Comparison of ENCODE assay signal across 9 mouse cellular contexts in the genomic region with DNA sequence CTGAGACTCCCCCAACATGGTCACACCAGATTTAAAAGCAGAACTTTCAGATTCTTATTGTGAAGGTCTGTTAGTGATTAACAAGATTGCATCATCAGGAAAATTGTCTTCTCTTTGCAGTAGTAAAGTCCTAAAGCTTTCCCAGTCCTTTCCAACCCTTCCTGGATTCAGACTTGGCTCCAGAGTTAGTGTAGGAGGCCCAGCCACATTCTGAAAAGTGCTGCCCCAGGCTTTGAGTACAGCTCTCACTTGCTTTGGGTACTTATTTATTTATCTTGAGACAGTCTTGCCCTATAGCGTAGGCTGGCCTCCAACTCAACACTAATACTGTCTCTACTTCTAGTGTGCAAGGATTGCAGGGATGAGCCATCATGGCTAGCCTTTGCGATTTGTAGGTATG. TPM values are rescaled to one million over a fixed set of nuclear protein-coding genes. Genes with fewer than 3 reads are reported as not detected.
DNase-seq lines count a peak whose midpoint lies in the region; ATAC-seq and TF ChIP-seq lines count a peak whose summit lies in the region.
"Had no signal": no experiment of that assay in that cellular context is flagged by ENCODE, and none has a peak within 500 bp of the region (broad histone marks: within the 10 kb centered on the region; RNA-seq: fewer than 3 reads in every experiment).

No protein-coding gene starts in this region.

- H3K27me3 ChIP-seq in forebrain, embryonic 10.5 days (ENCODE audit: poor library complexity, severe bottlenecking), result no peaks in the 10 kb centered on the region
- H3K27me3 ChIP-seq in kidney, embryonic 14.5 days (ENCODE audit: control insufficient read depth, insufficient read depth, low read length), result no peaks in the 10 kb centered on the region
- H3K27me3 ChIP-seq in myocyte (ENCODE audit: control insufficient read depth, insufficient read depth, insufficient read length), result no peaks in the 10 kb centered on the region
- H3K27me3 ChIP-seq: Patski had no signal

- H3ac ChIP-seq in myocyte (ENCODE audit: control insufficient read depth, insufficient read length), result no peak overlapping the region

- H3K4me2 ChIP-seq in kidney, embryonic 14.5 days (replicated peaks; ENCODE audit: low read depth, low read length), result peak overlapping the region; percentile 95
- H3K4me2 ChIP-seq in myocyte (ENCODE audit: low read depth), result peak overlapping the region; percentile 80

- peak overlapping the region; percentile 47; the same call in 1 of the 2 replicates for H3K9ac ChIP-seq in kidney, embryonic 14.5 days (ENCODE audit: low read depth, low read length)

- peaks cover 79% of the 10 kb centered on the region for H3K79me2 ChIP-seq in myocyte (ENCODE audit: control insufficient read depth, insufficient read depth)

- DNase-seq in kidney, adult 18-20 months, result peak; percentile 28
- no peak for DNase-seq in kidney, postnatal 10 days
- no peak for DNase-seq in forebrain, embryonic 10.5 days (ENCODE audit: extremely low spot score, low spot score)
- DNase-seq in retina, embryonic 14.5 days (ENCODE audit: low spot score), result no peak
- DNase-seq in thymus, postnatal 14 days, result no peak
- DNase-seq in layer of hippocampus, adult 9-11 months, result no peak

- ATAC-seq in kidney, embryonic 14.5 days (ENCODE audit: low FRiP score, low TSS enrichment), result no peak
- ATAC-seq: Patski had no signal

- peak overlapping the region; percentile 99 for H3K4me3 ChIP-seq in forebrain, embryonic 10.5 days
- peak overlapping the region; percentile 98 for H3K4me3 ChIP-seq in kidney, embryonic 14.5 days (ENCODE audit: low read length)
- H3K4me3 ChIP-seq in myocyte, result peak overlapping the region; percentile 95

- H3K36me3 ChIP-seq in forebrain, embryonic 10.5 days (replicated peaks), result peaks cover 61% of the 10 kb centered on the region
- H3K36me3 ChIP-seq in kidney, embryonic 14.5 days (ENCODE audit: control insufficient read depth, insufficient read depth, low read length), result peaks cover 34% of the 10 kb centered on the region; the same call in 1 of the 2 replicates
- H3K36me3 ChIP-seq in myocyte (ENCODE audit: control insufficient read depth, insufficient read depth), result peaks cover 13% of the 10 kb centered on the region

- no peak for TF ChIP-seq POLR2A in myocyte (IDR thresholded peaks at IDR 0.05; ENCODE audit: insufficient read length, low read depth)

- WGBS in forebrain, embryonic 10.5 days, result 76% methylated on average over 2 of the region's 2 CpGs
- WGBS in kidney, embryonic 14.5 days, result 43% methylated on average over 2 of the region's 2 CpGs

- peaks cover 59% of the 10 kb centered on the region for H3K4me1 ChIP-seq in forebrain, embryonic 10.5 days
- H3K4me1 ChIP-seq in kidney, embryonic 14.5 days (ENCODE audit: control insufficient read depth, insufficient read depth, low read length), result peaks cover 32% of the 10 kb centered on the region

- H3K27ac ChIP-seq in forebrain, embryonic 10.5 days, result no peak overlapping the region
- no peak overlapping the region for H3K27ac ChIP-seq in kidney, embryonic 14.5 days (ENCODE audit: low read depth, low read length)

- H3K9me3 ChIP-seq in forebrain, embryonic 10.5 days, result no peaks in the 10 kb centered on the region
- H3K9me3 ChIP-seq in kidney, embryonic 14.5 days (ENCODE audit: control insufficient read depth, low read length), result no peaks in the 10 kb centered on the region

TF ChIP-seq in myocyte, 11 proteins besides CTCF, POLR2A, EP300 and RAD21:
- TF ChIP-seq TCF12 (IDR thresholded peaks at IDR 0.05; ENCODE audit: insufficient read depth, poor library complexity, severe bottlenecking) (no peak), MYOG (IDR thresholded peaks at IDR 0.05; ENCODE audit: control insufficient read depth in 1 of 3, insufficient read depth in 1 of 3, insufficient read length in 2 of 3, low read depth in 2 of 3) (no peak), REST (IDR thresholded peaks at IDR 0.05; ENCODE audit: insufficient read depth, insufficient read length) (no peak), MAX (IDR thresholded peaks at IDR 0.05; ENCODE audit: low read depth) (no peak), TCF3 (IDR thresholded peaks at IDR 0.05; ENCODE audit: insufficient read length, low read depth) (no peak), CEBPB (IDR thresholded peaks at IDR 0.05; ENCODE audit: insufficient read depth, poor library complexity, severe bottlenecking) (peak; percentile 40; the same call in 1 of the 2 replicates), USF1 (IDR thresholded peaks at IDR 0.05; ENCODE audit: low read depth) (no peak), SRF (IDR thresholded peaks at IDR 0.05; ENCODE audit: control insufficient read depth, insufficient read length, low read depth) (no peak)

RNA-seq across cellular contexts. Expression of gene Alkbh5, which starts 4.6 kb away (rescaled TPM):
- polyA plus RNA-seq in forebrain, embryonic 10.5 days (2016; fragmentation: Nextera tagmentation; extraction: Ambion mirVana), result 32.3 and 39.9 TPM in 2 replicates
- 39.8 and 44.3 TPM in 2 replicates for polyA plus RNA-seq in kidney, embryonic 14.5 days (2014; fragmentation: Nextera tagmentation; extraction: Ambion mirVana)
- 23.5 TPM for polyA plus RNA-seq in myocyte (2012; fragmentation: generic; extraction: Trizol)
